ENCODE assay signal across 17 mouse cellular contexts in the genomic region with DNA sequence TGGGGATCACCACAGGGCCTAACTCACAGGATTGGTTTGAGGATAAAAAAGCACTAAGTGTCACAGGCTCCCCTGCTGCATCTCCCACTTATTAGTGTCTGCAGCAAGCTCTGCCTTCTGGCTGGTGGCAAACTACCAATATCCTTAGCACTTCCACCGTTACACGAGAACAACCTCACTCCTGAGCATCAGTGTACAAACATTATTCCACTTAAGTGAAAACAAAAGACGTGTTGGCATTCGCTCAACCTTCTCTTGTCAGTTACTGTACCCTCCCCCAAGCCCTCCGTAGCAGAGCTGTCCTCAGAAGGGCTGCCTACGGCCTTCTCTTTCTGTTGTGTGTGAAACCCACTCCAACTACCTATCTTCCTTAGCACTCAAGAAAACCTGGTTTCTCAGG.
"Had no signal": no experiment of that assay in that cellular context is flagged by ENCODE, and none has a peak within 500 bp of the region (broad histone marks: within the 10 kb centered on the region; RNA-seq: fewer than 3 reads in every experiment).

No protein-coding gene starts in this region.

- H3K36me3 ChIP-seq: liver, embryonic 13.5 days; neural tube, embryonic 12.5 days; neural tube, embryonic 15.5 days; stomach, embryonic 15.5 days had no signal

- H3K27ac ChIP-seq: kidney, postnatal 0 days; left cerebral cortex, adult 2 months; liver, embryonic 13.5 days; neural tube, embryonic 12.5 days; neural tube, embryonic 15.5 days; stomach, embryonic 15.5 days had no signal

- H3K4me2 ChIP-seq: liver, embryonic 13.5 days; midbrain, embryonic 11.5 days; neural tube, embryonic 12.5 days; neural tube, embryonic 15.5 days; stomach, embryonic 15.5 days had no signal

- DNase-seq: kidney, postnatal 25 days; layer of hippocampus, postnatal 36 days; liver, embryonic 13.5 days; lung, adult 2 months; lung, postnatal 14 days; lung, postnatal 4 days; midbrain, embryonic 14.5 days; retina, postnatal 1 day; right cerebral cortex, postnatal 25 days; spleen, adult 18-20 months; thymus, postnatal 25 days had no signal

- H3K27me3 ChIP-seq: liver, embryonic 13.5 days; neural tube, embryonic 12.5 days; neural tube, embryonic 15.5 days; stomach, embryonic 15.5 days had no signal

- H3K4me1 ChIP-seq: liver, embryonic 13.5 days; neural tube, embryonic 12.5 days; stomach, embryonic 15.5 days had no signal

- H3K9ac ChIP-seq: liver, embryonic 13.5 days; neural tube, embryonic 12.5 days; neural tube, embryonic 15.5 days; stomach, embryonic 15.5 days had no signal

- H3K9me3 ChIP-seq: liver, embryonic 13.5 days; neural tube, embryonic 12.5 days; neural tube, embryonic 15.5 days; stomach, embryonic 15.5 days had no signal

- H3K4me3 ChIP-seq: left cerebral cortex, adult 2 months; liver, embryonic 13.5 days; neural tube, embryonic 12.5 days; neural tube, embryonic 15.5 days; stomach, embryonic 15.5 days had no signal
